Mouse (Mus musculus): ENCODE data around the gene Lilrb4a.
"Not testable (repeated sequence)": the region's sequence is repeated elsewhere in the genome, so short reads cannot be mapped to it uniquely, and the experiment has no call there.

Lilrb4a gene

DNA sequence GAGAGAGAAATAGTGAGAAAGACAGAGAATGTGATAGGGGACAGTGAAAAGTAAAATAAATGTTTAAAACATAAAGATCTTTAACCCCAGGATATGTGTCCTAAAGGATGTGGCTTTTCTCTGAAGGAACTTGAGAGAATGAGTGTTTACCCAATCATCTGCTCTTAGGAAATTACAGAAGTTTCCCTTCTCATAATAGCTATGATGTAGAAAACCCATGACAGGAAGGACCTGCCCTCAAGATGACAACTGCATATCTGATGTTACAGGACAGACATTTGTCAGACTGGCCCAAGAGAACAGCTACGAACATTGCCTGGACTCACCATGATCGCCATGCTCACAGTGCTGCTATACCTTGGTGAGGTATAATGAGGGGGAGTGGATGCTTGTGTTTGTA is at the start of gene Lilrb4a:
Gene Lilrb4a, plus strand, starts transcription at position 266 of the 400 bp plus-strand sequence.
- DNase-seq = not testable (repeated sequence)

DNA sequence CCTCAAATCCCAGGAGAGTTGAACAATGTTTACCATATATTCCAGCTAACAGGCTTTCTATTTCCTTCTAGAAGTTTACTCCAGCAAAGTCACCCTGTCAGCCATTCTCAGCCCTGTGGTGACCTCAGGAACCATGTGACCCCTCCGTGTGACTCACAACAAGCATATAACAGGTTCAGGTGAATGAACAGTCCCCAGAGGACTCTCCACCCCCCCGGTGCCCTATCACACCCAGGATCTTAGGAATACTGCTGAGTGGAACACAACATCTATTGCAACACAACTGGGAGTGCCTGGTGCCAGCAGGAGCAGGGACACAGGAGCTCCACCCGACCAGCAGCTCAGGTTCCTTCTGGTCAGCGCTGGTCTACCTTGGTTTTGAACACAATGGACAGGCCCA is 39.1 kb upstream of the Lilrb4a start:
- no peak for DNase-seq

GRCm38 (mm10) chr10:51453616-51454298 is 37.0 kb upstream of the Lilrb4a start:
- DNase-seq = no peak

GRCm38 (mm10) chr10:51454365-51454764 is 36.4 kb upstream of the Lilrb4a start:
- DNase-seq = no peak

- no peak for DNase-seq
Observed at GRCm38 (mm10) chr10:51455762-51456161, 35.0 kb upstream of the Lilrb4a start.

DNA sequence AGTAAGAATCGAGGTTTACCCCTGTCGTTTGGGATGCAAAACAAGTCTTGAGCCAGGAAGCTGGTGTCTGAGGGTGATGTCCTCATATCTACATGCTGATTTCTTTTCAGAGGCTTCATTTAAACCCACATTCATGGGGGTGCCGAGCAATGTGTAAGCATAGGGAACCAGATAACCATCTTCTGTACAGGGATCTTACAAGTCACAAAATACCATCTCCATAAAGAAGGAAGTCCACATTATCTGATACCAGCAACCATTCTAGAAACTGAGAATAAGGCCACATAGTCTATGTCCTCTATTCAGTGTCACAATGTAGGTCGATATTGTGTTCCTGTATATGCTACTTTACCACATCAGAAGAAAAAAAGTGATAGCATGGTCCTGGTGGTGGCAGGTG is 34.4 kb upstream of the Lilrb4a start:
- no peak for DNase-seq

- not testable (repeated sequence) for DNase-seq
Observed at GRCm38 (mm10) chr10:51463800-51464199, 27.0 kb upstream of the Lilrb4a start.

DNA sequence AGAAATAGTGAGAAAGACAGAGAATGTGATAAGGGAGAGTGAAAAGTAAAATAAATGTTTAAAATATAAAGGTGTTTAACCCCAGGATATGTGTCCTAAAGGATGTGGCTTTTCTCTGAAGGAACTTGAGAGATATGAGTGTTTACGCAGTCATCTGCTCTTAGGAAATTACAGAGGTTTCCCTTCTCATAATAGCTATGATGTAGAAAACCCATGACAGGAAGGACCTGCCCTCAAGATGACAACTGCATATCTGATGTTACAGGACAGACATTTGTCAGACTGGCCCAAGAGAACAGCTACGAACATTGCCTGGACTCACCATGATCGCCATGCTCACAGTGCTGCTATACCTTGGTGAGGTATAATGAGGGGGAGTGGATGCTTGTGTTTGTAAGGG is 10.4 kb upstream of the Lilrb4a start, which contains the start of the genes Gm49339 and Lilr4b:
Gene Gm49339, plus strand, starts transcription at position 216 of the 400 bp plus-strand sequence.
Gene Lilr4b, plus strand, starts transcription at position 236 of the 400 bp plus-strand sequence.
- not testable (repeated sequence) for DNase-seq

GRCm38 (mm10) chr10:51520021-51520420 is 29.3 kb downstream of the Lilrb4a start:
- DNase-seq = no peak

- DNase-seq = no peak
Observed at GRCm38 (mm10) chr10:51521453-51521852, 30.7 kb downstream of the Lilrb4a start.

DNA sequence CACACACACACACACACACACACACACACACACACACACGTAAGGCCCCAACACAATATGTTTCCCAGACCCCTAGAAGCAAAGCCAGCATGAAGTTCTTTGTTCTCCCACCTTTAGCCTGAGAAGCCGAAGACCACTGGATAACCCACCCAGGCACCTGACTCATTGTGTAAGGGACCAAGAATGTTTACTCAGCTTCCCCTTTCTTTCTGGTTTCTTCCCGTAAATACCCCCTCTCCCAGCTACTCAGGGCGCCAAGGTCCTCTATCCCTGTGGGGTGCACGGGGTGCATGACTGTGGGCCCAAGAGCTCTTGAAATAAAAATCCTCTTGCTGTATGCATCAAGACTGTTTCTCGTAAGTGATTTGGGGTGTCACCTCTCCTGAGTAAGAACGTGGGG is 35.3 kb downstream of the Lilrb4a start:
- DNase-seq = no peak

DNA sequence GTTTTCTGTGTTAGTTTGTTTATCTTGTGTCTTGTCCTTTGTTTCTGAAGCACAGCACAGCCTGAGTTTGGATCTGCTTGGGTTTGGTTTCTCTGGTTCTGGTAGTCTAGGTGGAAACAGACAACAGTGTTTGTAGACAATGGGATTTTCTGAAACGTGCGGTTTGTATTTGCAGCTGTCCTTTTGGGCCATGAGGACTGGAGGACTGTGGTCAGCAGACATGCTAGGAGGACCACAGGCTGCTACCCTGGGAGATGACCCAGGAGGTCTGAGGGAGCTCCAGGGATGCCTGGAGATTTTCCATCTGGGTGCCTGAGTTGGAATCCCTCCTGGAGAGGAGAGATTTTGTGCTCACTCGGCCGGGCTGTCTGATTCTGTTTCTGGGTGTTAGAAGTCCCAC is 35.9 kb downstream of the Lilrb4a start:
- DNase-seq = no peak

GRCm38 (mm10) chr10:51528840-51529434 is 38.2 kb downstream of the Lilrb4a start:
- DNase-seq = no peak

DNA sequence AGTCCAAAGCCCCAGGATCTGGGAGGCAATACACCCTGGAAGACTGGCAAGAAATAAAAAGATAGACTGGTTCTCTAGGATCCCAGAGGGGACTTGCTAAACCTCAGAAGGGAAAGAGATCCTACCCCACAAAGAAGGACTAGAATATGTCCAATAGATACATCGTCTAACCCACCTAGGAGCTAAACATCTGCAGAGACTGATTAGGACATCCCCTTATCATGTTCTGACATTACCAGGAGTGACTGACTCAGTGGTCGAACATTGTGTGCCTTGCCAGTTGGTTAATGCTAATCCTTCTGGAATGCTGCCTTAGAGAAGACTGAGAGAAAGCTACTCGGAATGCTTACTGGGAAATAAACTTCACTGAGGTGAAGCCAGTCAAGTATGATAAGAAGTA is 38.7 kb downstream of the Lilrb4a start:
- DNase-seq = no peak

- DNase-seq = no peak
Observed at GRCm38 (mm10) chr10:51530813-51531212, 40.1 kb downstream of the Lilrb4a start.

Data from kidney, postnatal 14 days (tissue).